Mouse (Mus musculus) limb, embryonic 14.5 days (tissue): Measurements from ENCODE around the gene Arhgap15. TPM values are rescaled to one million over a fixed set of nuclear protein-coding genes. Genes with fewer than 3 reads are reported as not detected.

Experiments
- ATAC-seq: fragments of 200-750 bp; cut with Nextera tagmentation; 2 replicates; pipeline ENCODE4 v1.8.0; 2017; ENCODE audit warnings: low read depth, moderate number of reproducible peaks, moderate TSS enrichment; ENCODE audit not compliant: low FRiP score
- DNase-seq: peaks from one replicate; pipeline ENCODE4 v3.0.0-alpha.2; 2015; ENCODE audit warnings: low spot score
- H3K27ac ChIP-seq: fragments of 300-500 bp; sonication (generic); replicated peaks from 2 replicates; pipeline ENCODE4 v1.5.1; 2014; ENCODE audit warnings: low read depth, mild to moderate bottlenecking, low read length, moderate library complexity, mixed read lengths
- H3K27me3 ChIP-seq: fragments of 300-500 bp; sonication (generic); 2 replicates; pipeline ENCODE4 v1.6.1; 2014; ENCODE audit warnings: low read length, mixed read lengths; ENCODE audit not compliant: control insufficient read depth, insufficient read depth
- H3K36me3 ChIP-seq: fragments of 300-500 bp; sonication (generic); 2 replicates; pipeline ENCODE4 v1.6.1; 2014; ENCODE audit warnings: mild to moderate bottlenecking, low read length, moderate library complexity, mixed read lengths; ENCODE audit not compliant: control insufficient read depth, insufficient read depth
- H3K4me1 ChIP-seq: fragments of 300-500 bp; sonication (generic); 2 replicates; pipeline ENCODE4 v1.6.1; 2014; ENCODE audit warnings: antibody characterized with exemption, low read length, mixed read lengths; ENCODE audit not compliant: control insufficient read depth, insufficient read depth
- H3K4me2 ChIP-seq: fragments of 300-500 bp; sonication (generic); replicated peaks from 2 replicates; pipeline ENCODE4 v1.6.1; 2014; ENCODE audit warnings: low read depth, mild to moderate bottlenecking, low read length, moderate library complexity; ENCODE audit not compliant: severe bottlenecking
- H3K4me3 ChIP-seq: fragments of 300-500 bp; sonication (generic); replicated peaks from 2 replicates; pipeline ENCODE4 v1.5.1; 2014; ENCODE audit warnings: low read length
- H3K9ac ChIP-seq: fragments of 300-500 bp; sonication (generic); 2 replicates; pipeline ENCODE4 v1.6.1; 2014; ENCODE audit warnings: mild to moderate bottlenecking, low read depth, low read length, moderate library complexity; ENCODE audit not compliant: severe bottlenecking
- H3K9me3 ChIP-seq: fragments of 300-500 bp; sonication (generic); 2 replicates; pipeline ENCODE4 v1.6.1; 2016; ENCODE audit warnings: low read length; ENCODE audit not compliant: control insufficient read depth
- POLR2A ChIP-seq: fragments of 200-500 bp; IDR thresholded peaks from 2 replicates; pipeline ENCODE4 v1.8.0; 2012; ENCODE audit warnings: inconsistent platforms, mild to moderate bottlenecking, moderate library complexity, borderline replicate concordance; ENCODE audit not compliant: insufficient read depth, insufficient read length; ENCODE audit errors: extremely low read depth
- WGBS: fragments of 180-500 bp; shearing (Covaris S2); extraction: QIAGEN DNeasy Blood & Tissue Kit; methylation state at CpG from one replicate; pipeline ENCODE4 v1.1.7; 2014; 5-methylcytosine and 5-hydroxymethylcytosine counted together
- polyA plus RNA-seq, 2 experiments: library from polyadenylated mRNA; depleted of rRNA in 1 of 2; stranded (reverse) in 1 of 2; unstranded in 1 of 2; fragments of >200 nt; fragmentation: Nextera tagmentation in 1 of 2; extraction: Ambion mirVana in 1 of 2; gene quantifications; 2 replicates each; pipeline versions ENCODE4 v1.2.1 to v1.2.3; 2012 to 2014

The Arhgap15 gene
- polyA plus RNA-seq, 2 experiments = 1.4 to 2.9 TPM

DNA sequence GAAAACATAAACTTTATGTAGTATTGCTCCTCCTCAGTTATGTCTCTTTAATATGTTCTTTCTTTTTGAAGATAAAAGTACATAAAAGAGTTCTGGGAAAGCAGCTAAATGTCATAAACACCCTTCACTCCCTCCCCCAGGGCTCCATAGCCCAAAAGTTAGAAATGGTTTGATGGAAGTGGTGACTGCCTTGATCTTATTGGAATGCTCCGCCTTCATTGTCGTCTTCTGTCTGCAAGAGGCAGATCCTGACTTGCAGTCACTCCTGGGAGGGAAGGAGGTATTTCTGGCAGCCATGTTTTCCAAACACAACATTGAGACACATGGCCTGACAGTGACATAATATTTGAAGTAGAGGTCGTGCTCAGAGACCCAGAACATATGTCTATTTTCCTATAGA, 375.5 kb downstream of the Arhgap15 start:
- Histone ChIP-seq H3K4me2 (no peak overlapping the region), H3K27ac (no peak overlapping the region), H3K4me1 (peaks cover 4% of the 10 kb centered on the region; the same call in 1 of the 2 replicates), H3K9ac (no peak overlapping the region), H3K9me3 (no peaks in the 10 kb centered on the region), H3K36me3 (no peaks in the 10 kb centered on the region), H3K4me3 (no peak overlapping the region), H3K27me3 (no peaks in the 10 kb centered on the region)
- no peak for TF ChIP-seq POLR2A
- 38% methylated on average over 3 of the region's 3 CpGs for WGBS
- ATAC-seq = no peak
- DNase-seq = peak; percentile 26

DNA sequence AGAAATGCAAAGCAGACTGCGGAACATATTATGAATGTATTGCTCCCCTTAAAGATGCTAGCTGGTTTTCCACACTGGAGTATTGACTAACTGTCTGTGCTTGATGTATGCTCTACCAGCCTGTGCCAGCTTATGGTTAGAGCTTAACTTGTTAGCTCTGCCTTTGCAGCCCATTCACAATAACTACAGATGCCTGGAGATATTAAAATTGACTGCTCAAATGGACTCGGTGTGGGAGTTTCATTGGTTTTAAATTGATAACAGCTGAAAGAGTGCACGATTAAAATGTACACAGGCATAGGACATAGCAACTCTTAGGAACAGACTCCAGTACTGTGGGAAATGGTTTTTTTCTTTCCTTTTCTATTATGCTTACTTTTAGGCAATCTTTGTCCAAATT, 376.1 kb downstream of the Arhgap15 start:
- WGBS = 34% methylated on average over 3 of the region's 3 CpGs
- Histone ChIP-seq H3K27me3 (no peaks in the 10 kb centered on the region), H3K9me3 (no peaks in the 10 kb centered on the region), H3K27ac (no peak overlapping the region), H3K4me2 (no peak overlapping the region), H3K9ac (no peak overlapping the region), H3K4me1 (peaks cover 4% of the 10 kb centered on the region; the same call in 1 of the 2 replicates), H3K36me3 (no peaks in the 10 kb centered on the region), H3K4me3 (no peak overlapping the region)
- DNase-seq = peak; percentile 63
- no peak for TF ChIP-seq POLR2A
- ATAC-seq = peak; percentile 53; the same call in 1 of the 2 replicates

DNA sequence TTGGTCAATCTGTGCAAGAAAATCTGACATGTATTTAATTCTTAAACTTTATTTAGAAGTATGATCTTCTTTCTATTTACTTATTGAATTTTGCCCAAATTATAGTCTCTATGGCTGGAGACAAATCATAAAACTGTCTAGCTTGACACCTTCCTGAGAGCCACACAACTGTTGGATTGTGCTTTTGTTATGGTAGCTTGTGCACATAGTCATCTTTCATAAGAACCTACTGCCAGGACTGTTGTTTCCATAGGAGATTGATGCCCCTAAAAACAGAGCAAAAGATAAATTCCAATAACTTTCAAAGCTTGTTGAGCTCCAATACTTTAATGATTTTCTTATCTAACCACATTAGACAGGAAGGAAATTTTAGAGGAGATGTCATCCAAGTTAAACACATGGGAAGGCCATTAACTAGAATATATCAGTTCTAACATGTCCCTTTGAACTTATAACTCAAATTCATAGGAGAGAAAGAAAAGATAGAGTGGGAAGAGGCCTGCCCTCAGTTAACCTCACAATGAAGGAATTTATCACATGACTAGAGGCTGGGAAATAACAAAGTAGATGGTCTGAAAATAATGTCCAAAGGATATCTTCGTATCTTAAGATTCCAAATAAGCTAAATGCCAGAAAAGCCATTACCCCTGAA, 377.5 kb downstream of the Arhgap15 start:
- WGBS = 94% methylated on average over 1 of the region's 1 CpGs
- TF ChIP-seq POLR2A = no peak
- H3K36me3 ChIP-seq = no peaks in the 10 kb centered on the region
- no peak overlapping the region for H3K4me2 ChIP-seq
- H3K9me3 ChIP-seq = no peaks in the 10 kb centered on the region
- H3K4me1 ChIP-seq = peaks cover 4% of the 10 kb centered on the region; the same call in 1 of the 2 replicates
- DNase-seq (no peak), ATAC-seq (no peak)
- H3K9ac ChIP-seq = no peak overlapping the region
- H3K27ac ChIP-seq = no peak overlapping the region
- H3K27me3 ChIP-seq = no peaks in the 10 kb centered on the region
- H3K4me3 ChIP-seq = no peak overlapping the region

DNA sequence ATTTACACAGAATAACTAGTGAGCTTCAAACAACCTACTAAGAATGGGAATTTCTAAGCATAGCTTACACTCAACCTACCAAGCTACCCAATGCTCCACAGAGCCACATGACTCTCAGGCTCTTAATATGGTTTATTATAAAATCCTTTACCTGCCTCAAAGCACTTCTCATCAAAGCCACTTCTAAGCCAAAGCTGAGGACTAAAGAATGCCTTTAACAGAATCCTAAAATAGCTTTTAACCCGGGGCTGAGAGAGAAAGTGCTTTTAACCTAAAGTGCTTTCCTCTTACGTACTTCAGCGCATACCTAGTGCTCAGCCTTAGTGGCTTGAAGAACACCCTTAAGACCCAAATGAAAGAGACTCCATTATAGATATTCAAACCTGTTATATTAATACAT, 380.9 kb downstream of the Arhgap15 start:
- Histone ChIP-seq H3K9me3 (no peaks in the 10 kb centered on the region), H3K27ac (no peak overlapping the region), H3K27me3 (no peaks in the 10 kb centered on the region), H3K9ac (no peak overlapping the region), H3K4me3 (no peak overlapping the region), H3K4me2 (no peak overlapping the region), H3K36me3 (no peaks in the 10 kb centered on the region), H3K4me1 (no peaks in the 10 kb centered on the region)
- WGBS = 71% methylated on average over 3 of the region's 3 CpGs
- no peak for ATAC-seq
- DNase-seq = no peak
- TF ChIP-seq POLR2A = no peak

DNA sequence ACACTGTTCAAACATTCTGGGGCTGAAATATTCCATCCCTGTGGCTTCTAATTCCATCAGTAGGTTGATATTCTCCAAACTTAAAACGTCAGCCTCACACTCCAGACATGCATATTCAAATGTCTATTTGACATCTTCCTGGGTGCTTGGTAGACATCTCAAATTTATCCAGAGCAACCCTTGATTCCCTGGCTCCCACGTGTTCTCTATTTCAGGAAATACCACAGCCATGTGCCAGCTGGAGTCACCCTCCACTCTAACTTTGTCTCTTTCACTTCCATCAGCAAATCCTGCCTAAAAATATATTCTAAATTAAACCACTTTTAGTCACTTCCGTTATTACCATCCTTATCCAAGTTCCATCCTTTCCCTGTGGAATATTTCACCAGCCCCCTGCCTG, 382.6 kb downstream of the Arhgap15 start:
- no peak overlapping the region for H3K27ac ChIP-seq
- no peak for ATAC-seq
- H3K4me3 ChIP-seq = no peak overlapping the region

DNA sequence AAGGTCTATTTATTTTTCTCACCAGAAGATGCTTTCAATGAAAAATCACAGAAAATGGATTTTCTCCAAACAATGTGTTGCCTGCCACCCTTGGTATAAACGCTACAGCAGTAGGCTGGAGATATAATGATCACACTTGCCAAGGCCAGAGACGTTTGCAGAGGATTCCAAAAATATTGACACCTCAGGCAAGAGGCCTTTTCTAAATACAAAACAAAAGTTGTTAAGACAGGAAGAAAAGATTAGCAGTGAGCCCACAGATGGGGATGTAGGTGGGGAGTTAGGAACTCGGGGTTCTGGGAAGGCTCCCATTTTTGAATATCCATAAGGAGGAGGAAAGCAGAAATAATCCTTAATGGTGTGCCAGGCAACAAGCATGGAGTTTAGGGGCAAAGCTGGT, 386.2 kb downstream of the Arhgap15 start:
- no peak for TF ChIP-seq POLR2A
- Histone ChIP-seq H3K27me3 (no peaks in the 10 kb centered on the region), H3K36me3 (no peaks in the 10 kb centered on the region), H3K4me2 (no peak overlapping the region), H3K27ac (no peak overlapping the region), H3K4me3 (no peak overlapping the region), H3K4me1 (no peaks in the 10 kb centered on the region), H3K9ac (no peak overlapping the region), H3K9me3 (no peaks in the 10 kb centered on the region)
- 66% methylated on average over 3 of the region's 3 CpGs for WGBS
- ATAC-seq (no peak), DNase-seq (no peak)

More for the DNA sequence above, 382.6 kb downstream of the Arhgap15 start:
- H3K27me3 ChIP-seq = no peaks in the 10 kb centered on the region
- DNase-seq = no peak
- WGBS = 78% methylated on average over 3 of the region's 3 CpGs
- H3K9ac ChIP-seq = no peak overlapping the region
- H3K36me3 ChIP-seq = no peaks in the 10 kb centered on the region
- H3K4me2 ChIP-seq = no peak overlapping the region
- no peaks in the 10 kb centered on the region for H3K9me3 ChIP-seq
- no peak for TF ChIP-seq POLR2A
- H3K4me1 ChIP-seq = no peaks in the 10 kb centered on the region
